Mouse (Mus musculus): ENCODE results near the gene Clrn3. TPM values are rescaled to one million over a fixed set of nuclear protein-coding genes. Genes with fewer than 3 reads are reported as not detected.
"Not testable (repeated sequence)": the region's sequence is repeated elsewhere in the genome, so short reads cannot be mapped to it uniquely, and the experiment has no call there.

The Clrn3 gene
- polyA plus RNA-seq (2016; fragmentation: Nextera tagmentation; extraction: Ambion mirVana): not detected in 2 replicates

- no peak for DNase-seq (ENCODE audit: low spot score)
- Histone ChIP-seq H3K9me3 (no peaks in the 10 kb centered on the region), H3K27ac (replicated peaks) (no peak within 1 kb of the TSS), H3K4me3 (no peak within 1 kb of the TSS), H3K4me1 (no peaks in the 10 kb centered on the region), H3K27me3 (replicated peaks; ENCODE audit: low read depth, poor library complexity, severe bottlenecking) (no peaks in the 10 kb centered on the region), H3K36me3 (replicated peaks) (no peaks in the 10 kb centered on the region)
- 90% methylated on average over 7 of the region's 7 CpGs for whole genome bisulfite sequencing
These were observed at the start of gene Clrn3 for GRCm38 (mm10) chr7:135528515-135528914. TSS of gene Clrn3 (minus strand) at chr7:135528654.

GRCm38 (mm10) chr7:135576329-135576728 lies 47.9 kb upstream of the Clrn3 start:
- Histone ChIP-seq H3K27me3 (replicated peaks; ENCODE audit: low read depth, poor library complexity, severe bottlenecking) (no peaks in the 10 kb centered on the region), H3K4me1 (peaks cover 36% of the 10 kb centered on the region), H3K4me3 (no peak overlapping the region), H3K9me3 (no peaks in the 10 kb centered on the region), H3K36me3 (replicated peaks) (no peaks in the 10 kb centered on the region), H3K27ac (replicated peaks) (no peak overlapping the region)
- 92% methylated on average over 3 of the region's 3 CpGs for WGBS
- no peak for DNase-seq (ENCODE audit: low spot score)

- H3K27me3 ChIP-seq (replicated peaks; ENCODE audit: low read depth, poor library complexity, severe bottlenecking); H3K9me3 ChIP-seq; DNase-seq (ENCODE audit: low spot score); H3K36me3 ChIP-seq (replicated peaks); H3K4me3 ChIP-seq; H3K27ac ChIP-seq (replicated peaks): not testable (repeated sequence)
- H3K4me1 ChIP-seq: peaks cover 39% of the 10 kb centered on the region
- 78% methylated on average over 7 of the region's 7 CpGs for WGBS
These were observed 47.0 kb upstream of the Clrn3 start for GRCm38 (mm10) chr7:135575319-135576069.

GRCm38 (mm10) chr7:135571951-135572559 lies 43.6 kb upstream of the Clrn3 start:
- H3K4me3 ChIP-seq: no peak overlapping the region
- H3K36me3 ChIP-seq (replicated peaks): no peaks in the 10 kb centered on the region
- peak; percentile 73 for DNase-seq (ENCODE audit: low spot score)
- WGBS: 31% methylated on average over 10 of the region's 10 CpGs
- peak overlapping the region; percentile 63; the same call in 1 of the 2 replicates for H3K27ac ChIP-seq (replicated peaks)
- H3K27me3 ChIP-seq (replicated peaks; ENCODE audit: low read depth, poor library complexity, severe bottlenecking): no peaks in the 10 kb centered on the region
- no peaks in the 10 kb centered on the region for H3K9me3 ChIP-seq
- peaks cover 39% of the 10 kb centered on the region for H3K4me1 ChIP-seq

- Histone ChIP-seq H3K27me3 (replicated peaks; ENCODE audit: low read depth, poor library complexity, severe bottlenecking) (no peaks in the 10 kb centered on the region), H3K4me3 (no peak overlapping the region), H3K27ac (replicated peaks) (peak overlapping the region; percentile 49), H3K9me3 (no peaks in the 10 kb centered on the region), H3K4me1 (peaks cover 39% of the 10 kb centered on the region), H3K36me3 (replicated peaks) (no peaks in the 10 kb centered on the region)
- no peak for DNase-seq (ENCODE audit: low spot score)
These were observed 42.9 kb upstream of the Clrn3 start for GRCm38 (mm10) chr7:135571392-135571791.

- WGBS: 74% methylated on average over 2 of the region's 2 CpGs
These were observed 40.1 kb upstream of the Clrn3 start for GRCm38 (mm10) chr7:135568550-135568949.

GRCm38 (mm10) chr7:135567582-135567981 lies 39.1 kb upstream of the Clrn3 start:
- no peak overlapping the region for H3K4me3 ChIP-seq
- no peaks in the 10 kb centered on the region for H3K36me3 ChIP-seq (replicated peaks)
- H3K27ac ChIP-seq (replicated peaks): no peak overlapping the region
- H3K27me3 ChIP-seq (replicated peaks; ENCODE audit: low read depth, poor library complexity, severe bottlenecking): no peaks in the 10 kb centered on the region
- no peak for DNase-seq (ENCODE audit: low spot score)
- peaks cover 26% of the 10 kb centered on the region for H3K4me1 ChIP-seq
- no peaks in the 10 kb centered on the region for H3K9me3 ChIP-seq
- 90% methylated on average over 1 of the region's 1 CpGs for WGBS

More at GRCm38 (mm10) chr7:135568550-135568949, 40.1 kb upstream of the Clrn3 start:
- no peaks in the 10 kb centered on the region for H3K27me3 ChIP-seq (replicated peaks; ENCODE audit: low read depth, poor library complexity, severe bottlenecking)
- DNase-seq (ENCODE audit: low spot score): no peak
- no peaks in the 10 kb centered on the region for H3K9me3 ChIP-seq
- H3K4me1 ChIP-seq: peaks cover 33% of the 10 kb centered on the region
- no peak overlapping the region for H3K27ac ChIP-seq (replicated peaks)
- no peaks in the 10 kb centered on the region for H3K36me3 ChIP-seq (replicated peaks)
- no peak overlapping the region for H3K4me3 ChIP-seq

- WGBS: 90% methylated on average over 5 of the region's 5 CpGs
- H3K27me3 ChIP-seq (replicated peaks; ENCODE audit: low read depth, poor library complexity, severe bottlenecking): no peaks in the 10 kb centered on the region
- no peaks in the 10 kb centered on the region for H3K36me3 ChIP-seq (replicated peaks)
- H3K27ac ChIP-seq (replicated peaks): no peak overlapping the region
- H3K4me3 ChIP-seq: no peak overlapping the region
- H3K4me1 ChIP-seq: peaks cover 10% of the 10 kb centered on the region
- H3K9me3 ChIP-seq: no peaks in the 10 kb centered on the region
- no peak for DNase-seq (ENCODE audit: low spot score)
These were observed 37.6 kb upstream of the Clrn3 start for GRCm38 (mm10) chr7:135566013-135566412.

- no peak overlapping the region for H3K4me3 ChIP-seq
- no peaks in the 10 kb centered on the region for H3K9me3 ChIP-seq
- DNase-seq (ENCODE audit: low spot score): no peak
- no peaks in the 10 kb centered on the region for H3K36me3 ChIP-seq (replicated peaks)
- H3K27me3 ChIP-seq (replicated peaks; ENCODE audit: low read depth, poor library complexity, severe bottlenecking): no peaks in the 10 kb centered on the region
- peaks cover 8% of the 10 kb centered on the region for H3K4me1 ChIP-seq
- no peak overlapping the region for H3K27ac ChIP-seq (replicated peaks)
- WGBS: 85% methylated on average over 8 of the region's 8 CpGs
These were observed 35.6 kb upstream of the Clrn3 start for GRCm38 (mm10) chr7:135564022-135564421.

GRCm38 (mm10) chr7:135560280-135560679 lies 31.8 kb upstream of the Clrn3 start:
- H3K27me3 ChIP-seq (replicated peaks; ENCODE audit: low read depth, poor library complexity, severe bottlenecking): no peaks in the 10 kb centered on the region
- 69% methylated on average over 1 of the region's 1 CpGs for WGBS
- H3K9me3 ChIP-seq: no peaks in the 10 kb centered on the region
- H3K4me3 ChIP-seq: no peak overlapping the region
- no peak for DNase-seq (ENCODE audit: low spot score)
- no peaks in the 10 kb centered on the region for H3K4me1 ChIP-seq
- no peak overlapping the region for H3K27ac ChIP-seq (replicated peaks)
- no peaks in the 10 kb centered on the region for H3K36me3 ChIP-seq (replicated peaks)

- DNase-seq (ENCODE audit: low spot score): no peak
- H3K4me1 ChIP-seq: no peaks in the 10 kb centered on the region
- H3K4me3 ChIP-seq: no peak overlapping the region
- WGBS: 85% methylated on average over 3 of the region's 3 CpGs
- no peaks in the 10 kb centered on the region for H3K9me3 ChIP-seq
- no peaks in the 10 kb centered on the region for H3K36me3 ChIP-seq (replicated peaks)
- no peaks in the 10 kb centered on the region for H3K27me3 ChIP-seq (replicated peaks; ENCODE audit: low read depth, poor library complexity, severe bottlenecking)
- H3K27ac ChIP-seq (replicated peaks): no peak overlapping the region
These were observed 28.4 kb upstream of the Clrn3 start for GRCm38 (mm10) chr7:135556663-135557402.

GRCm38 (mm10) chr7:135553550-135553949 lies 25.1 kb upstream of the Clrn3 start:
- Histone ChIP-seq H3K27ac (replicated peaks) (no peak overlapping the region), H3K27me3 (replicated peaks; ENCODE audit: low read depth, poor library complexity, severe bottlenecking) (no peaks in the 10 kb centered on the region), H3K4me1 (peaks cover 10% of the 10 kb centered on the region), H3K4me3 (no peak overlapping the region), H3K9me3 (no peaks in the 10 kb centered on the region), H3K36me3 (replicated peaks) (no peaks in the 10 kb centered on the region)
- DNase-seq (ENCODE audit: low spot score): no peak
- WGBS: 78% methylated on average over 3 of the region's 3 CpGs
